Mouse (Mus musculus): ENCODE data around the gene Brd7. TPM values are rescaled to one million over a fixed set of nuclear protein-coding genes. Genes with fewer than 3 reads are reported as not detected.

Brd7 gene
- polyA plus RNA-seq, 1 experiment: 101 TPM

DNA sequence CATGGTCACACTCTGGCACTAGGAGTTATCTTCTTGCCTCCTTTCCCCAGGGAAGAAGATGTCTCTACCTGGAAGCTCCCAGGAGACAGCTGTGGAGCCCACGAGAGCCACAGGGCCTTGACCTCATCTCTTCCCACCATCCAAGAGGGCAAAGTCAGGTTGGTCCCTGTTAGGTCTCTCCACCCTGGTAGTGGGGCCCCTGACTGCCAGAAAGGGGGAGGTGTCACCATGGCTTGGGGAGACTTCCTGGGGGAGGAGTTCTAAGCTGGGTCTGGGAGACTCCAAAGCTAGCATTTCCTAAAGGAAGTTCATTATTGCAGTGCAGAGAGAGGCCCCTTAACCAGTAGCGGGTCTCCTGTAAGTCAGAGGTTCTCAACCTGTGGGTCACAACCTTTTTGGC is 67.0 kb downstream of the Brd7 start:
- no peak overlapping the region for H3K27ac ChIP-seq (ENCODE audit: insufficient read depth, low read length)

DNA sequence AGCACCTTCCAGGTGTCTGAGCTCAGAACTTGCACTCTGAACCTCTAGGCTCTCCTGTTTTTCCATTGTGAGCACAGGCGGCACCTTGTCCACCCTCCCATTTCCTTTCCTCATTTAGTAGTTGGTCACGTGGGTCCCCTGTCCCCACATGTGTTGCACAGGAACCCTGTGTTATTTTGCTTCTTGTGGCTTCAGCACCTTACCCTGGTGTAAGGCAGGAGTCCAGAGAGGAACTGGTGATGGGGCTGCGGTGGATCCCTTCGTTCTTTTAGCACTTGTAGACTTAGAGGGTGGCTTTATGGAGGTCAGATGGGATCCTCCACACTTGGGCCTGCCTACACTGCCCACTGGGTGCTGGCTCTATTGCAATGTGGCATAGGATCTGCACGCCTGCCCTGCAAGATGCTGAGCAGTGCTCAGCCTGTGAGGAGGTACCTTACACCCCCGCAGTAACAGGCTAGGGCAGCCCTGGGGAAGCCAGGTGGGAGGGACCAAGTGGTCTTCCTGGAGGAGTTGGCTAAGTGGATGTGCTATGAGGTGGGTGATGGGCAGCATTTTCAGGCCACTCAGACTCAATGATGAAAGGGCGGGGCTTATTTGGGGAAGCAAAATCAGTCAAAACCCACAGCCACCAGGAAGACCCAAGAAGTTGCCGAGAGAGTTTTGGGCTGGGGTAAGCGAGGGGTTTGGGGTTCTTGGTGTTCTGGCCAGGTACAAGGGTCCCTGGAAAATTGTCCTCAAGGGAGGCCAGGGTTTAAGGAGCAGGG is 68.2 kb downstream of the Brd7 start:
- H3K9me3 ChIP-seq (replicated peaks; ENCODE audit: control insufficient read depth, insufficient read depth, low read length, poor library complexity, severe bottlenecking): no peaks in the 10 kb centered on the region
- H3K27ac ChIP-seq (ENCODE audit: insufficient read depth, low read length): no peak overlapping the region
- no peaks in the 10 kb centered on the region for H3K36me3 ChIP-seq (ENCODE audit: control insufficient read depth, insufficient read depth, low read length, poor library complexity, severe bottlenecking)
- H3K4me3 ChIP-seq (ENCODE audit: low read depth, low read length): no peak overlapping the region
- no peaks in the 10 kb centered on the region for H3K27me3 ChIP-seq (ENCODE audit: control insufficient read depth, insufficient read depth, low read length, poor library complexity, severe bottlenecking)
- H3K9ac ChIP-seq (ENCODE audit: low read depth, poor library complexity, severe bottlenecking): no peak overlapping the region
- H3K4me1 ChIP-seq (ENCODE audit: control insufficient read depth, insufficient read depth, low read length): no peaks in the 10 kb centered on the region
- TF ChIP-seq POLR2A (IDR thresholded peaks at IDR 0.05; ENCODE audit: insufficient read depth, low read length): no peak
- TF ChIP-seq EP300 (IDR thresholded peaks at IDR 0.05; ENCODE audit: insufficient read depth, low read depth, low read length): no peak
- TF ChIP-seq CTCF (IDR thresholded peaks at IDR 0.05; ENCODE audit: low read depth, low read length): no peak

More for the DNA sequence above, 67.0 kb downstream of the Brd7 start:
- H3K9me3 ChIP-seq (replicated peaks; ENCODE audit: control insufficient read depth, insufficient read depth, low read length, poor library complexity, severe bottlenecking): no peaks in the 10 kb centered on the region
- TF ChIP-seq CTCF (IDR thresholded peaks at IDR 0.05; ENCODE audit: low read depth, low read length) (no peak), EP300 (IDR thresholded peaks at IDR 0.05; ENCODE audit: insufficient read depth, low read depth, low read length) (no peak), POLR2A (IDR thresholded peaks at IDR 0.05; ENCODE audit: insufficient read depth, low read length) (no peak)
- H3K4me1 ChIP-seq (ENCODE audit: control insufficient read depth, insufficient read depth, low read length): no peaks in the 10 kb centered on the region
- H3K4me3 ChIP-seq (ENCODE audit: low read depth, low read length): no peak overlapping the region
- no peaks in the 10 kb centered on the region for H3K27me3 ChIP-seq (ENCODE audit: control insufficient read depth, insufficient read depth, low read length, poor library complexity, severe bottlenecking)
- H3K9ac ChIP-seq (ENCODE audit: low read depth, poor library complexity, severe bottlenecking): no peak overlapping the region
- no peaks in the 10 kb centered on the region for H3K36me3 ChIP-seq (ENCODE audit: control insufficient read depth, insufficient read depth, low read length, poor library complexity, severe bottlenecking)

DNA sequence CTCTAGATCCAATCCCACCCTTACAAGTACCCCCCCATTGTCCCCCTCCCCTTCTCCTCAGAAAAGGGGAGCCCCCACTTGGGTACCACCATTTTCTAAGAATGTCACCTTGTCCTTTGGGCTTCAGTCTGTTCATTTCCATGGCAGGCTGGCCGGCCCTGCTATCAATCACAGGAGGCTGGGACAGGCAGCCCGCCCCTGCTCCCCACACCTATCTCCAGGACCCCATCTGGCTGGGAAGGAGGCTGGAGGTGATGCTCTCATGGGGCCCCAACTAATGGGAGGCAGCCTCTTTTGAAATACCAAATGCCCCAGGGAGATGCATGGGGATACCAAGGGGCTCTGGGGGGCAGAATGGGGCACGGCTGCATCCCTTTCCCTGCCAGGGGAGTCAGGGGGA is 69.1 kb downstream of the Brd7 start:
- TF ChIP-seq EP300 (IDR thresholded peaks at IDR 0.05; ENCODE audit: insufficient read depth, low read depth, low read length) (no peak), CTCF (IDR thresholded peaks at IDR 0.05; ENCODE audit: low read depth, low read length) (no peak), POLR2A (IDR thresholded peaks at IDR 0.05; ENCODE audit: insufficient read depth, low read length) (no peak)
- Histone ChIP-seq H3K9ac (ENCODE audit: low read depth, poor library complexity, severe bottlenecking) (no peak overlapping the region), H3K4me1 (ENCODE audit: control insufficient read depth, insufficient read depth, low read length) (no peaks in the 10 kb centered on the region), H3K36me3 (ENCODE audit: control insufficient read depth, insufficient read depth, low read length, poor library complexity, severe bottlenecking) (no peaks in the 10 kb centered on the region), H3K27me3 (ENCODE audit: control insufficient read depth, insufficient read depth, low read length, poor library complexity, severe bottlenecking) (no peaks in the 10 kb centered on the region), H3K27ac (ENCODE audit: insufficient read depth, low read length) (no peak overlapping the region), H3K9me3 (replicated peaks; ENCODE audit: control insufficient read depth, insufficient read depth, low read length, poor library complexity, severe bottlenecking) (no peaks in the 10 kb centered on the region), H3K4me3 (ENCODE audit: low read depth, low read length) (no peak overlapping the region)

DNA sequence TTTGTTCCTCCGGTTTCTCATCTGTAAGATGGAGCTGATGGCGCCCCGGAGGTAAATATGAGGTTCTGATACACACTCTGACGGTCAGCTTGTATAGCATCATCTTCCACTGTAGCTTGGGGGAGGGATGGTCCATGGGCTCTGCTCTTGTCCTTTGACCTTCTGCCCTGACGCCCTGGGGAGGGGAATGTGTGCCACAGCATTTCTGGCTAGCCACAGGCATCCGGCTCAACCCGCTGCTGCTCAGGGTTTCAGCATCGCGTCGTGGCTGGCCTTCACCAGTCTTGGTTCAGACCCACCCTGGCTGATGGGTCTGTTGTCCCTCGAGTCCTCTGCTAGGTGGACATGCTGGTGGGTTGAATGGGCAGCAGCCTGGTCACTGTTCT is 70.7 kb downstream of the Brd7 start:
- Histone ChIP-seq H3K4me1 (ENCODE audit: control insufficient read depth, insufficient read depth, low read length) (no peaks in the 10 kb centered on the region), H3K9me3 (replicated peaks; ENCODE audit: control insufficient read depth, insufficient read depth, low read length, poor library complexity, severe bottlenecking) (no peaks in the 10 kb centered on the region), H3K27ac (ENCODE audit: insufficient read depth, low read length) (no peak overlapping the region), H3K27me3 (ENCODE audit: control insufficient read depth, insufficient read depth, low read length, poor library complexity, severe bottlenecking) (no peaks in the 10 kb centered on the region), H3K4me3 (ENCODE audit: low read depth, low read length) (no peak overlapping the region), H3K36me3 (ENCODE audit: control insufficient read depth, insufficient read depth, low read length, poor library complexity, severe bottlenecking) (no peaks in the 10 kb centered on the region), H3K9ac (ENCODE audit: low read depth, poor library complexity, severe bottlenecking) (no peak overlapping the region)
- TF ChIP-seq EP300 (IDR thresholded peaks at IDR 0.05; ENCODE audit: insufficient read depth, low read depth, low read length) (no peak), CTCF (IDR thresholded peaks at IDR 0.05; ENCODE audit: low read depth, low read length) (no peak), POLR2A (IDR thresholded peaks at IDR 0.05; ENCODE audit: insufficient read depth, low read length) (no peak)

DNA sequence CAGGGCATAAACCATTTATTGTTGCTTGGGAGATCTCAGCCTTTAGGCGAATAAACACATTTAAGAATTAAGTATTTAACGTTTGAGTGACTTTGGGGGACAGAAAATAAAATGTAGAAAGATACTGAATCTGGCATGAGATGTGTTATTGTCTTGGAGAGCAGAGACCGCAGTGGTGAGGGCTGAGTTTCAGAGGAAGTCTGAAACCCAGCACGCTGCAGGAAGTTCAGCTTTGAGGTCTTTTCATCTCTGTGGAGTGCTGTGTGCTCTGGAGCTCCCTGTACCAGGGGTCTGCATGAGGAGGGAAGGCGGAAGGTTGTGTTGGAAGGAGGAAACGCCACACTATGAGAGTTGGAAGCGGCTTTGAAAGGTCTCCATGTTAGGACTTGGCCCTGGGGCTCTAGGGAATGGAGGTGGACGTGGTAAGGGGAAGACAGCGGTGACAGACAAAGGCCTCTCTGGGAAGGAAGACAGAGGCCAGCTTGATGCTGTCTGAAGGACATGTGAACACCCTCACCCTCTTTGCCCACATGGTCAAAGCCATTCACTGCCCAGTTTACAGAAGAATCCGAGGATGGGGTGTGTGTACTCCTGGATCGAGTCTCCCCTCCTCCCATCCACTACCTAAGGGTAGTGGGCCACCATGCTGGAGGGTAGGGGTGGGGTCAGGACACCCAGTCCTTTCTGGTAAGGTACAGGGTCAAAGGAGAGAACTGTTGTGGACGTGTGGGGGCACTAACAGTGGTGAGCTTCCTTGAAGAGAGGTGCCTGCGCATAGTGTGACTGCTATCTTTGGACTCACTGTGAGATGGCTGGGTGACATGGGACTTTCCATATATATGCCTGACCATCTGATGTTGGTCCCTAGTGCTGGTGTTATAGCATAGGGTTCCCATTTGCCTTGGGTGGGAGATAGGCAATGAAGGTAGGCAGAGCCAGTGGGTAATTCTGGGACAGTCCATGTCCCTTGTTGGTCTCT is 71.4 kb downstream of the Brd7 start:
- no peaks in the 10 kb centered on the region for H3K36me3 ChIP-seq (ENCODE audit: control insufficient read depth, insufficient read depth, low read length, poor library complexity, severe bottlenecking)
- no peak overlapping the region for H3K9ac ChIP-seq (ENCODE audit: low read depth, poor library complexity, severe bottlenecking)
- no peaks in the 10 kb centered on the region for H3K4me1 ChIP-seq (ENCODE audit: control insufficient read depth, insufficient read depth, low read length)
- no peak overlapping the region for H3K27ac ChIP-seq (ENCODE audit: insufficient read depth, low read length)
- no peak overlapping the region for H3K4me3 ChIP-seq (ENCODE audit: low read depth, low read length)
- TF ChIP-seq EP300 (IDR thresholded peaks at IDR 0.05; ENCODE audit: insufficient read depth, low read depth, low read length): no peak
- no peak for TF ChIP-seq CTCF (IDR thresholded peaks at IDR 0.05; ENCODE audit: low read depth, low read length)
- TF ChIP-seq POLR2A (IDR thresholded peaks at IDR 0.05; ENCODE audit: insufficient read depth, low read length): no peak
- no peaks in the 10 kb centered on the region for H3K27me3 ChIP-seq (ENCODE audit: control insufficient read depth, insufficient read depth, low read length, poor library complexity, severe bottlenecking)
- H3K9me3 ChIP-seq (replicated peaks; ENCODE audit: control insufficient read depth, insufficient read depth, low read length, poor library complexity, severe bottlenecking): no peaks in the 10 kb centered on the region

Data from ES-Bruce4 (cell line).